ENCODE assay signal across 20 mouse cellular contexts in genomic region chr8:79433953-79434500, GRCm38 (mm10). TPM values are rescaled to one million over a fixed set of nuclear protein-coding genes. Genes with fewer than 3 reads are reported as not detected.
DNase-seq lines count a peak whose midpoint lies in the region; ATAC-seq lines count a peak whose summit lies in the region.
"Had no signal": no experiment of that assay in that cellular context is flagged by ENCODE, and none has a peak within 500 bp of the region (broad histone marks: within the 10 kb centered on the region; RNA-seq: fewer than 3 reads in every experiment).

No protein-coding gene starts in this region.

- no peaks in the 10 kb centered on the region for H3K9me3 ChIP-seq in forebrain, embryonic 14.5 days (replicated peaks; ENCODE audit: control insufficient read depth, low read length)
- H3K9me3 ChIP-seq in forebrain, embryonic 10.5 days = no peaks in the 10 kb centered on the region
- no peaks in the 10 kb centered on the region for H3K9me3 ChIP-seq in midbrain, embryonic 14.5 days (ENCODE audit: control insufficient read depth, low read length)
- H3K9me3 ChIP-seq in midbrain, embryonic 10.5 days (replicated peaks) = no peaks in the 10 kb centered on the region; the same call in 1 of the 2 replicates
- H3K9me3 ChIP-seq: embryonic facial prominence, embryonic 15.5 days; forebrain, embryonic 13.5 days; limb, embryonic 13.5 days had no signal

- no peak overlapping the region for H3K4me2 ChIP-seq in forebrain, embryonic 14.5 days (ENCODE audit: low read length)
- H3K4me2 ChIP-seq in midbrain, embryonic 14.5 days (ENCODE audit: low read length) = no peak overlapping the region
- H3K4me2 ChIP-seq: embryonic facial prominence, embryonic 15.5 days; forebrain, embryonic 13.5 days; limb, embryonic 13.5 days had no signal

- peak; percentile 28 for DNase-seq in forebrain, embryonic 14.5 days (ENCODE audit: low spot score)
- no peak for DNase-seq in forebrain, embryonic 10.5 days (ENCODE audit: extremely low spot score, low spot score)
- peak; percentile 15 for DNase-seq in midbrain, embryonic 14.5 days
- DNase-seq in midbrain, embryonic 10.5 days (ENCODE audit: low spot score) = no peak
- peak; percentile 41 for DNase-seq in lung, postnatal 36 days
- no peak for DNase-seq in ovary, postnatal 36 days (ENCODE audit: low spot score)
- DNase-seq in gastrocnemius, adult 18-20 months (ENCODE audit: low spot score) = no peak
- DNase-seq: adrenal gland, postnatal 25 days; cerebellum, postnatal 36 days; gastrocnemius, adult 2 months; heart, postnatal 10 days; liver, postnatal 0 days; right cerebral cortex, postnatal 25 days had no signal

- no peak overlapping the region for H3K9ac ChIP-seq in forebrain, embryonic 14.5 days (ENCODE audit: low read length)
- H3K9ac ChIP-seq in midbrain, embryonic 14.5 days (replicated peaks; ENCODE audit: low read length) = no peak overlapping the region
- H3K9ac ChIP-seq: embryonic facial prominence, embryonic 15.5 days; forebrain, embryonic 13.5 days; limb, embryonic 13.5 days; liver, postnatal 0 days had no signal

- H3K36me3 ChIP-seq in forebrain, embryonic 14.5 days (ENCODE audit: control insufficient read depth, insufficient read depth, low read length) = no peaks in the 10 kb centered on the region
- no peaks in the 10 kb centered on the region for H3K36me3 ChIP-seq in forebrain, embryonic 10.5 days (replicated peaks)
- no peaks in the 10 kb centered on the region for H3K36me3 ChIP-seq in midbrain, embryonic 14.5 days (ENCODE audit: control insufficient read depth, insufficient read depth, low read length)
- no peaks in the 10 kb centered on the region for H3K36me3 ChIP-seq in midbrain, embryonic 10.5 days
- H3K36me3 ChIP-seq: embryonic facial prominence, embryonic 15.5 days; G1E; limb, embryonic 13.5 days had no signal

- H3K27ac ChIP-seq in forebrain, embryonic 14.5 days (ENCODE audit: low read depth, low read length) = no peak overlapping the region
- H3K27ac ChIP-seq in forebrain, embryonic 10.5 days = no peak overlapping the region
- no peak overlapping the region for H3K27ac ChIP-seq in midbrain, embryonic 14.5 days (replicated peaks; ENCODE audit: low read depth, low read length)
- no peak overlapping the region for H3K27ac ChIP-seq in midbrain, embryonic 10.5 days (replicated peaks)
- H3K27ac ChIP-seq: embryonic facial prominence, embryonic 15.5 days; forebrain, embryonic 13.5 days; gastrocnemius, adult 2 months; kidney, postnatal 0 days; layer of hippocampus, adult 2 months; left cerebral cortex, adult 2 months; limb, embryonic 13.5 days had no signal

- H3K27me3 ChIP-seq in forebrain, embryonic 14.5 days (replicated peaks; ENCODE audit: control insufficient read depth, insufficient read depth, low read length) = no peaks in the 10 kb centered on the region
- no peaks in the 10 kb centered on the region for H3K27me3 ChIP-seq in forebrain, embryonic 10.5 days (ENCODE audit: poor library complexity, severe bottlenecking)
- no peaks in the 10 kb centered on the region for H3K27me3 ChIP-seq in midbrain, embryonic 14.5 days (ENCODE audit: control insufficient read depth, insufficient read depth, low read length)
- no peaks in the 10 kb centered on the region for H3K27me3 ChIP-seq in midbrain, embryonic 10.5 days (ENCODE audit: low read depth, poor library complexity, severe bottlenecking)
- H3K27me3 ChIP-seq: embryonic facial prominence, embryonic 15.5 days; forebrain, embryonic 13.5 days; limb, embryonic 13.5 days had no signal

- H3K4me3 ChIP-seq in forebrain, embryonic 14.5 days (ENCODE audit: low read depth, low read length) = no peak overlapping the region
- H3K4me3 ChIP-seq in forebrain, embryonic 10.5 days = no peak overlapping the region
- H3K4me3 ChIP-seq in midbrain, embryonic 14.5 days (replicated peaks; ENCODE audit: low read depth, low read length) = no peak overlapping the region
- no peak overlapping the region for H3K4me3 ChIP-seq in midbrain, embryonic 10.5 days
- H3K4me3 ChIP-seq: embryonic facial prominence, embryonic 15.5 days; forebrain, embryonic 13.5 days; gastrocnemius, adult 2 months; layer of hippocampus, adult 2 months; left cerebral cortex, adult 2 months; limb, embryonic 13.5 days had no signal

- 36% methylated on average over 4 of the region's 4 CpGs for WGBS in forebrain, embryonic 14.5 days
- WGBS in forebrain, embryonic 10.5 days = 57% methylated on average over 4 of the region's 4 CpGs
- 46% methylated on average over 4 of the region's 4 CpGs for WGBS in midbrain, embryonic 14.5 days
- WGBS in midbrain, embryonic 10.5 days = 57% methylated on average over 4 of the region's 4 CpGs

- no peak; the same call in 1 of the 2 replicates for ATAC-seq in forebrain, embryonic 14.5 days
- ATAC-seq in midbrain, embryonic 14.5 days (ENCODE audit: low FRiP score, low TSS enrichment) = no peak
- ATAC-seq: forebrain, embryonic 13.5 days; liver, postnatal 0 days had no signal

- no peaks in the 10 kb centered on the region for H3K4me1 ChIP-seq in forebrain, embryonic 14.5 days (ENCODE audit: control insufficient read depth, insufficient read depth, low read length)
- peaks cover 13% of the 10 kb centered on the region for H3K4me1 ChIP-seq in forebrain, embryonic 10.5 days
- H3K4me1 ChIP-seq in midbrain, embryonic 14.5 days (ENCODE audit: control insufficient read depth, insufficient read depth, low read length) = no peaks in the 10 kb centered on the region
- H3K4me1 ChIP-seq in midbrain, embryonic 10.5 days = no peaks in the 10 kb centered on the region; the same call in 1 of the 2 replicates
- H3K4me1 ChIP-seq: embryonic facial prominence, embryonic 15.5 days; limb, embryonic 13.5 days had no signal

RNA-seq across cellular contexts. Expression of gene Smad1, which starts 34.7 kb away (rescaled TPM):
- 64.2 and 66.5 TPM in 2 replicates for polyA plus RNA-seq in forebrain, embryonic 14.5 days (2014; fragmentation: Nextera tagmentation; extraction: Ambion mirVana)
- polyA plus RNA-seq in forebrain, embryonic 10.5 days (2016; fragmentation: Nextera tagmentation; extraction: Ambion mirVana) = 39.4 TPM in 2 replicates
- 67.5 and 82.4 TPM in 2 replicates for polyA plus RNA-seq in midbrain, embryonic 14.5 days (2014; fragmentation: Nextera tagmentation; extraction: Ambion mirVana)
- 36.1 and 39.0 TPM in 2 replicates for polyA plus RNA-seq in midbrain, embryonic 10.5 days (2016; fragmentation: Nextera tagmentation; extraction: Ambion mirVana)
- 10 to 100 TPM in 1 of 2 experiments, 1 to 10 TPM in 1; 8.9 to 10.6 TPM for total RNA-seq in gastrocnemius, adult 18-20 months (2021)

Comparison
In these comparisons a context has a peak if more than half of its experiments do, and no peak if none do; other contexts are left out.
1. DNase-seq: peak in forebrain, embryonic 14.5 days (single experiment), midbrain, embryonic 14.5 days (single experiment) and lung, postnatal 36 days (single experiment); none in forebrain, embryonic 10.5 days (single experiment), midbrain, embryonic 10.5 days (single experiment), ovary, postnatal 36 days (single experiment) and gastrocnemius, adult 18-20 months (single experiment).